Mouse (Mus musculus) ES-CJ7 (cell line): ENCODE measurements around the gene Impdh2.
A peak's percentile ranks its signal among the peaks of the same experiment; 100 is the strongest.

Source experiments
- DNase-seq: peaks from one replicate; pipeline ENCODE4 v3.0.0; 2011; ENCODE audit warnings: low read depth, low spot score

The Impdh2 gene

DNA sequence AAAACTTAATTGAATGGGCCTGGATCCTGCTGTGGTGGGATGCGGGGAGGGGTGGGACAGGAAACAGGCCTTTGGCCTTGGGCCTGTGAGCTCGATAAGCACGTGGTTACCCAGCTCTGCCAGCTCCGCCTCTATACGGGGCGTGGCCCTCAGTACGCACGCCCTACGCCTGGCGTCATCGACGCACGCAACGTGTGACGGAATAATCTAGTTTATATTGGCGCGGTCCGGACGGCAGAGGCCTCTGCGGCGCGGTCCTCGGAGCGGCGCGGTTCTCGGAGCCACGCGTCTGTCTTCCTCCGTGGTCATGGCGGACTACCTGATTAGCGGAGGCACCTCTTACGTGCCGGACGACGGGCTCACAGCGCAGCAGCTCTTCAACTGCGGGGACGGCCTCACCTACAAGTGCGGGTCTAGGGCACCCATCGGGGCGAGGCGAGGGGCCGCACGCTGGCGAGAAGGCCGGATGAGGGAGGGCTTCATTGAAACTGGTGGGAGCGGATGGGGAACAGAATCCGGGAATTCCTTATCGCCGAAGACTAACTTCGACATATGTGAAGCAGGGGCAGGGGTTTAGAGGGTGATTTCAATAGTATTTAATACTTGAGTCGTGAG lies at the start of gene Impdh2:
TSS of gene Impdh2 (plus strand) at position 60 of the 615 bp plus-strand sequence.
- peak; percentile 99 for DNase-seq

DNA sequence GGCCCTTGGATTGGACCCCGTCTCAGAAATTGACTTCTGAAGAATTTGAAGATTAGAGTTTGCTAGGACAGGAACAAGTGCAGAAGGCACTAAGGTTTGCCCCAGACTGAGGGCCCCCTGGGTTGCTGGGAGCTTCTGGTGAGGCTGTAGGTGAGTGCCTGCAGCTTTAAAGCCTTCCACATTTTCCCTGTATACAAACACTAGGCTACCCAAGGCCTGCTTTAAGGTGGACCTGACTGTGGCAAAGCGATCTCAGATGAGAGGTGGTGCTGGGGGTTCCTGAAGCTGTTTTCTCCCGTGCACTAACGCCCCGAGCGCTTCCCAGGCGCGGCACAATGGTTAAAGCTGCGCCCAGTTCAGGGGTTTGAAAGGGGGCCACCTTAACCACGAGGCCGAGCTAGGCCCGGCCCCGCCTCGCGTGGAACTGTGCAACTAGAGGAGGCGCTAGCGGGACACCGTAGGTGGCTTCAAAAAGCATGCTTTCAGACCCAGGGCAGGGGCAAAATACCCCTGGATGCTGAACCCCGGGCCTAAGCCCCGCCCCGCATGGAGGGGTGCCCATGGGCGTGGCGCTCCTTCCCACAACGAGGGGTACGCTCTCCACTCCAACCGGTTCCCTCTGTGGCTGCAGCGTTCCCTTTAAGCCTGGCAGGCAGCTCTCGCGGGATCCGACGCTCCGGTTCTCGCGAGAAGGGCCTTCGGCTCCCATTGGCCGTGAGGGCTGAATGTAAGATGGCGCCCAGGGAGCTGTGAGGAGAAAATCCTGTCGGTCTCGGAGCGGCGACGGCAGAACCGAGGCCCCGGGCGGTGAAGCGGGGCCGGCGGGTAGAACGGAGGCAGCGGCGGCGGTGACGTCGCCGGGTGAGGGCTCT lies 43.5 kb upstream of the Impdh2 start, which contains the start of gene Qrich1:
TSS of gene Qrich1 (plus strand) at position 427 of the 872 bp plus-strand sequence.
- peak; percentile 99 for DNase-seq

DNA sequence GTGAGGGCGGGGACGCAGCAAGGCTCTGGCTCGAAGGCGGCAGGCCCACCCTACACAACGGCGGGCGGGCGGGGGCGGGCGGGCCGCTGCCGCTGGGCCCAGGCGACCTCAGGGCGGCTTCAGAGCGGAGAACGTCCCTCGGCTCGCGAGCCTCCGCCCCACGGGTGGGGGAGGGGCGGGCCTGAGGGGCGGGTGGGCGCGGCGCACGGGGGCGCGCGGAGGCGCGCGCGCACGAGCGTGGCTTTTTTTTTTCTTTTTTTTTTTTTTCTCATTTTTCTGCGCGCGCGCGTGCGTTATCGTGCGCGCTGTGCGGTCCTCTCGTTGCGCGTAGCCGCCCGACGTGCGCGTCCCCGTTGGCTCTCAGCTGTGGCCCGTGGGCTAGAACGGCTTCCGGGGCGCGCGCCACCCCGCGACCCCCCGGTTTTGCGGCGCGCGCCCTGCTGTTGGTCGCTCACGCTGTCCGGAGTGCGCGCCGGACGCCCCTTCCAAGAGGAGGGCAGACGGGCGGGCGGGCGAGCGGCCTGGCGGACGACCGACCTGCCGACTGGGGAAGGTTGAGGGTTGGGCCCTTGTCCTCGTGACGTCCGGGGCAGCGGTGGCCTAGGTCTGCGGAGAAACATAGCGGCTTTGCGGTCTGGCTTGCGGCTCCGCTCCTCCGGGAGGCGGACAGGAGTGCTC lies 42.7 kb upstream of the Impdh2 start:
- peak; percentile 90 for DNase-seq

DNA sequence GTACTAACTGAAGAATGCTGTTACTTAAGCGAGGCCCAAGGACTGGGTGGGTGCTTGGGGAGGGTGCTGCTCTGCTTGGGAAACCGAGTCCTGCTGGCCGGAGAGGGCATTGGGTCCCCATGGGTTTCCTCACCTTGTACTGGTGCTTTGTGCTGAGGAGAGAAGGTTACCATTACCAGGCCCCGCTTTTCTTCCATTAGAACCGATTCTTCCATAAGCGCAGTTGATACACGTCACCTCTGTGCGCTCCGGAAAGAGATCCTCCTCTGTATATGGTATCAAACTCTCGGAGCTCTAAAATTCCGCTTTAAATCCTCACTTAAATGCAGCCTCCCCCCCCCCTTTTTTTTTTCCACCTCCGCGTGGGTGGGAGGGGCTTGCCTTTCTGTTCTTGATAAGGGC lies 42.2 kb upstream of the Impdh2 start:
- DNase-seq = peak; percentile 78

DNA sequence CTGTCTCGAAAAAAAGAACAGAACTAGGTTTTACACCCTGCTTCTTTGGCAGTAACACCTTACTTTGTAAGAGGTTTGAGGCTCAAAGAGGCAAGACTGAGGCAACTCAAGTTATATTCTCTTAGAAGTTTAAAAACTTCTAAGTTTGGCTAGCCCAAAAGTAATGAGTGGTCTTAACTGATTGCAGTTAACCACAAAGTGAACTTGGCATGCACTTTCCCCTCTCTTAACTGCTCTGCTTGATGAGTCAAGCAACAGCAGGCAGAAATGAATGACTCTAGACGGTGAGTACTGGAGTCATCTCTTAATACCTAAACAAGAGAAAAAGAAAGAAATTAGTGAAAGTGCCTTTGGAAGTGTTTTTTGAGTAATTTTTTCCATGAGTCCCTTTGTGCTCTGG lies 38.5 kb upstream of the Impdh2 start:
- DNase-seq = no peak

DNA sequence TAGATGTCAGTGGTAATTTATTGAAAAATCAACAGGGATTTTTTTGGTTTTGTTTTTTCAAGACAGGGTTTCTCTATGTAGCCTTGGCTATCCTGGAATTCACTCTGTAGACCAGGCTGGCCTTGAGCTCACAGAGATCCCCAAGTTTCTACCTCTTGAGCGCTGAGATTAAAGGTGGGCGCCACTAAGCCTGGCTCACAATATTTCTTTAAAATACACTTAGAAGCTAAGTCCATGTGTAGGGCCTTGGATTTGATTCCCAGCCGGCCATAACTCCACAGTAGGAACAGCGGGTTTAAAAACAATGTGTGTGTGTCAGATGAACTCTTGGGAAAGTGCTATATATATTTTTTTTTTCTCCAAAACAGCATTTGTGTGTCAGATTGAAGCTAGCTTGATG lies 36.7 kb upstream of the Impdh2 start:
- DNase-seq = no peak

DNA sequence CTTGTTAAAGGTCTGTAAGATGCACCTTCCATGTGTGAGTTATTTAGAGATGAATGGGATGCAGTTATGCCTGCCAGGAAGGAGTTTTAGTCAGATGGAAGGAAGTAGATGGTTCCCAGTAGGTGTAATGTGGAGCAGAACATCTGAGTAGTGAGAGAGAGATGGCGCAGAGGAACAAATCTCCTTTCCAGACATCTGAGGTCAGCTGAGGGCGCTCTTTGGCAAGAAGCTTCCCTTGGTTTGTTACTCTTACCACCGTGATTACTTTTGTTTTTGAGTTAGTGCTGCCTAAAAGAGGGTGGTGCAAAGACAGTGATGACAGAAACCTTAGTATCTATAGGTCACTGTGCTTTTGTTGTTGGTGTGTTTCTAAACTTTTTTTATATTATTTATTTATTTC lies 34.7 kb upstream of the Impdh2 start:
- DNase-seq = no peak

DNA sequence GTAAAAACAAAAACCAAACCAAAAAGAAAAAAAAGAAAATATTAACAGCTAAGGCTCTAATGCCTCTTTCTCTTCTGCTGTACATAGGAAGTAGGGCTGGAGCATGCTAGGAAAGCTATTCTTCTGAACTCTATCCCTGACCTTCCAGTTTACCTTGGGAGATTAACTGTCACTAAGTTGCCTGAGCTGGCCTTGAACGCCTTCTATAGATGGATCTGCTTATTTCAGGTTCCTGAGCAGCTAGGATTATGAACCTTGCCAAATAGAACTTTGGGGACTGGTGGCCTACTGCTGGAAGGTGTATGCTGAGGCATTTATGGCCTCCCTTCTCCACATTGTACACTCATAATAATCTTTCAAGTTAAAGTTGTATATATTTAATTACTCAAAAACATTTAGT lies 29.1 kb upstream of the Impdh2 start:
- no peak for DNase-seq

DNA sequence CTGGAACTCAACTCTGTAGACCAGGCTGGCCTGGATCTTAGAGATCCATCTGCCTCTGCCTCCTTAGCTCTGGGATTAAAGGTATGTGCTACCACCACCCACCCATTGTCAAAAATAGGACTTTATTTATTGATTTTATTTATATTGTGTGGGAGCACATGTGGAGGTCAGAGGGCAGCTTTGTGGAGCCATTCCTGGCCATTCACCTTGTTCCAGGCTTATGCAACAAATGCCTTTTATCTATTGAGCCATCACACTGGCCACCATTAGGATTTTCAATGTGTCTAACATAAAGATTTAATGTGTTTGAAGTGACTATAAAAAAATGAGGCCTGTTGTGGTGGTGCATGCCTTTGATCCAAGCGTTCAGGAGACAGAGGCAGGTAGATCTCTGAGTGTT lies 28.6 kb upstream of the Impdh2 start:
- DNase-seq = no peak

DNA sequence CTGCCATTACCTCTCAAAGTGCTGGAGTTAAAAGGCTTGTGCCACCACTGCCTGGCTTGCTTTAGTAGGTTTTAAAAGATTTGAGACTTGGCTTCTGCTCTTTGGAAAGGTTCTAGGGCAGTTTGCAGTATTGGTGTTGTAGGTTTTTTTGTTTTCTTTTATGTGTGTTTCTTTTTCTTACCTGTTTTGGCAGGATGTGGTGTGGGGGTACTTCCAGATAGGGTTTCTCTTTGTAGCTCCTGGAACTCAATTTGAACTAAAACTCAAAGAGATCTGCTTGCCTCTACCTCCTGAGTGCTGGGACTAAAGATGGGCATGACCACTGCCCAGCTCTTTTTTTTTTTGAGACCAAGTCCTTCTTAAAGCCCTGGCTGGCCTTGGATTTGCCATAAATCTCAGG lies 19.2 kb upstream of the Impdh2 start:
- DNase-seq = no peak

DNA sequence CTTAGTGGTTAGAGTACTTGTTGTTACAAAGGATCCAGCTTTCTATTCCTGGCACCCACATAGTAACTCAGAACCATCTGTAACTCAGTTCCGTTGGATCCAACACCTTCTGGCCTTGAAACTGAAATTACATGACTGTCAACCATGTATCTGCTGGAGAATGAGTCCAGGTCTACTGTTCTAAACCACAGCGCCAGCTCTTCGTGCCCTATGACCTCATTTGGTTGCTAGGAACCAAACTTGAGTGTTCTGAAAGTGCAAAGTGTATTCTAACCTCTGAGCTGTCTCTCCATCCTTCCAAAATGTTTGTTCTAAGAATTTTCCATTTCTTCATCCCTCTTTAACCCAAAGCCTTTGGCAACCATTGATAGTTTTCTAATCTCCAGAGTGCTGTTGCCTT lies 14.1 kb upstream of the Impdh2 start:
- DNase-seq = no peak

DNA sequence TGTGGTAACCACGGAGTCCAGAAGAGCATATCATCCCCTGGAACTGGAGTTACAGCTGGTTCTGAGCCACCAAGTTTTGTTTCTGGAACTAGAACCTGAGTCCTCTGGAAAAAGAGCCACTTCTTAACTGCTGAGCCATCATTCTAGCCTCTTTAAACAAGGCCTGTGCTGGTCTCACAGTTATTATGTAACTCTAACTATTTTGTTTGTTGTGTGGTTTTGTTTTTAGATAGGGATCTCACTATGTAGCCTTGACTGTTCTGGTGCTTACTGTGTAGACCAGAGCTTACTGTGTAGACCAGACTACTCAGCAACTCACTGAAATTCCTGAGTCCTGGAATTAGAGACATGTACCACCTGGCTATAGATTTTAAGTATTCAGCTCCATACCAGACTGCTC lies 13.2 kb upstream of the Impdh2 start:
- no peak for DNase-seq

DNA sequence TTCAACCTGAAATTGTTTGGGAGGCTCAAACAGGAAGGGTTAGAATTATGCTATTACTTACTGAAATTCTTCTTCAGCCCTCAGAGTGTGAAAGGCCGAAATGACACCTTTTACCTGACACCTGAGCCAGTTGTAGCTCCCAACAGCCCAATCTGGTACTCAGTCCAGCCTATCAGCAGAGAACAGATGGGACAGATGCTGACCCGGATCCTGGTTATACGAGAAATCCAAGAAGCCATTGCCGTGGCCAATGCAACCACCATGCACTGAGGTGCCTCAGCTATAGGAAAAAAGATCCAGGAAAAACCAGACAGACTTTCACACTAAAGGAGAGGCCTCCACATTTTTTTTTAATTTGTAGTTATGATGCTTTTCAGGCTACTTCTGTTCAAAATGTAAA lies 917 bp upstream of the Impdh2 start:
- DNase-seq = no peak

DNA sequence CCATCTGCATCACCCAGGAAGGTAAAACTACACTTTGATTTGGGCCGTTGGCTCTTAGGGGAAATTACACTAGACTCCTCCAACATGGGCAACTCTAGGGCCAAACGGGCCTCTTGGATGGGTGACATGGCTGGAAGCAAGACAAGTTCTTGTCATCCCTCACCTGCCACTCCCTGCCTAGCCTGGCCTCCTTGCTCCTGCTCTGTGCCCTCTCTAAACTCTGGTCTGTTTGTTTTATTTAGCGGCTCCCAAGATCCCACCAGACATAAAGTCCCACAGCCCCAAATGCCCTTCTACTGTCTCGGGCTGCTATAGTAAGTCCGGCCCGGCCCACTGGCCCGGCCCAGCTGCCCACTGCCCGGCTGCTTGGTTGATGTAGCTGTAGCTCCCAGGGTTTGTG lies 3.6 kb downstream of the Impdh2 start:
- no peak for DNase-seq

DNA sequence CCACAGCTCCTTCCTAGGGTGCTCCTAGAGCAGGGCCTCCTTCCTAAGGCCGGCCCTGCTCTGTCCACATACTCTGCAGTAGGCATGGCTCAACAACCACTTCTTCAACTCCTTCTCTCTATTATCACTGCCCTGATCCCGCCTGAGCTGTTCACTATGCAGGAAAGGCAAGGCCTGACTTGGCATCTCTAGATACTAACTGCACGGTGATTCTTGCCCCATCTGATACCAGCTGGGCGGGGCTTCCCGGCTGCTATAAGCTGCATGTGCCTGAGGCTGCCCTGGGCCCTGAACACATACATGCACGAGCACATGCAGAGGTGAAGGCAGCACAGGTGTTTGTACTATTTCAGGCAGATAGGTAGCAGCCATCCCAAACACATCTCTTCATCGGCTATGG lies 4.0 kb downstream of the Impdh2 start:
- no peak for DNase-seq

DNA sequence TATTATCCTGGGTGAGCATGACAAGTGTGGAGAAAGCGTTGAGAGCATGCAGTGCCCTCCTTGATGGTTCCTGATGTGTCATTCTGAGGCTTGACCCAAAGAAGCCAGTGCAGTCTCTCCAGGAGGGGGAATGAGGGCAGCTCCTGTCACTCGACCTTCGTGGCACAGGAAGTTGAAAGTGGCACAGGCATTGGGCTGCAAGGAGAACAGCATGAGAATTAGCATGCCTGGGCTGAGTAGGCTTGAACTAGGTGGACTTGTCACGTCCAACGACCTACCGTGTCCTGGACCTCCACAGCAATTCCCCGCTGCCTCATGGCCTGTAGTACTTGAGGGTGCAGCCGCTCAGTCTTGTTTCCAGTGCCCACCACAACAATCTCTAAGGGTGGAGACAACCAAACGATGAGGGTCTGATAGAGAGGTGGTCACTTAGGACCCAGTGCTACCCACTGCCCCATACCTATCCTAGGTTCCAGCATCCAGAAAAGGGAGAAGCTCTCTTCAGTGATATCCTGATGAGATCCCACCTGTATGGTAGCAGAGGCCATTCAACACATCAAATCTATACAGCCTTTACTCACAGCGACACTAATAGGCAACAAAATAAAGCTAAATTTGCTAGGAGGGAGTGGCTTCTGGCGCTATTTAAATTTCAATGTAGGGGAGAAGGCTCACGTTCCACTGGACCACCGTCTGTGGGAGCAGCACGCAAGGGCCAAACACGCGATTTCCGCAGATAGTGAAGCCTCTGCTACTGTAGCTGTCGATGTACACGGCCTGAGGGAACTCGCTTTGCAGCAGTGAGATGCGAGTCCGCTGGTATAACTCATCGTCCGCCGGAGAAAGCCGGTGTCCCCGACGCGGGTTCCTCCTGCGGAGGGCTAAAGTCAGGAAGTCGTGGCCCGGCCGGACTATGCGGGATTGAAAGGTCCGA lies 6.1 kb downstream of the Impdh2 start:
- DNase-seq = no peak

DNA sequence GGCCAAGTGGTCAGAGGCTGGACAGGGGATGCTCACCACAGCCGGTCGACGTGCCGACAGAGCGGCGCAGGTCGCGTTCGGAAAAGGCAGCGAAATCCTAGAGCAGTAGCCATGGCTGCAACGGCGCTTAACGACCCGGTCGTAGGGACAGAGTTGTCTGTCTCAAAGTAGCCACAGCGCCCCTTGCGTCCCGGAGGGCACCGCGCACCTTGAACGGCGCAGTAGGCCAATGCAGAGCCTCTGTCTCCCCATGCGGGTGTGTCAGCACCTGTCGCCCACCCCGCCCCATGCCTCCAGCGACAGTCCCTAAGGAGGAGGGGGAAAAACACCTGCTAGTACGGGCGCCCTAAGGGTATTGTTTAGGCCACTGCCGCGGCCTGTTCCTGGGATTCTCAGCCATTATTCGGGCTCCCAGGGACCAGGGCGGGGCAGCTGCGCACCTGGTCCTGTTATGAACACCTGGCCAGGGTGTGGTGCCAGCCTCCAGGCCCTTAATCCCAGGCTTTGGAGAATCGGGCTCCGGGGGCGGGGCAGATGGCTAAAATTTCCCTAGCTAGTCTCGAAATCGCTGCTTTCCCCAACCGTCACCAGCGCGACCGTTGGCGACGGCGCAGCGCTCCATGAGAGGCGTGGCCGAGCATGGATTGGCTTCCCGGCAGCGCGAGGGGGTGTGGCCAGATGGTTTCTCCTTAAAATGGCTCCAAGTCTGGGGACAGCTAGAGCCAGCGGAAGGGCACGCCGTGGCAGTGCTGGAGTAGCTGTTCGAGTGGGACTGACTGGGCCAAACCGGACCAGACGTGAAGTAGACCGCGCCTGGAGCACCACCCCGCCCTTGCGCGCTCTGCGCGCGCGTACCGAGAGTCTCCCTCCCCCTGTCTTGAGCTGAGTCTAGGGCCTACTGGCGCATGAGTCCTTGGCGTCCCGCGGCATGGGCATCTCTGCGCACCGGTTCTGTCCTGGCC lies 7.0 kb downstream of the Impdh2 start, which contains the start of gene Ndufaf3:
TSS of gene Ndufaf3 (minus strand) at position 620 of the 962 bp plus-strand sequence.
- peak; percentile 97 for DNase-seq

DNA sequence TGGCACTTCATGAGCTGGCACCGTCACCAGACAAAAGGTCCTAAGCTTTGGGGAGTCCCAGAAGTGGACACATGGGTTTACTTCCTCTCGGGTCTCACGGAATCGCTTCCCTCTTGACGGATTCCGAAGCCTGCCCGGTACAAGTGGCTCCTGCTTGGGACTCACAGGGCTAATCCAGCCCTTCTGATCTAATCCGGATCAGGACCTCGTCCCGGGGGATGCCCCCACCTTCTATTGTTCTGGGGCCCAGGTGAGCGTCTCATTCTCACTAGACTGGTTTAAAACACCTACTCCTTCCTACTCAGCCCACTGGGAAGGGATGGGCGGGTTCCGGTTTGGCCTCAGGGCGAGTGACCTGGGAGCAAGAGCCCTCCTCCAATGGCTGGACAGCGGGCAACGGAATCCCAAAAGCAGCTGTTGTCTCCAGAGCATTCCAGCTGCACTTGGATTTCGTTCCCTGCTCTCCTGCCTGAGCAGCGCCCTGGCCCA lies 7.9 kb downstream of the Impdh2 start:
- DNase-seq = peak; percentile 62

DNA sequence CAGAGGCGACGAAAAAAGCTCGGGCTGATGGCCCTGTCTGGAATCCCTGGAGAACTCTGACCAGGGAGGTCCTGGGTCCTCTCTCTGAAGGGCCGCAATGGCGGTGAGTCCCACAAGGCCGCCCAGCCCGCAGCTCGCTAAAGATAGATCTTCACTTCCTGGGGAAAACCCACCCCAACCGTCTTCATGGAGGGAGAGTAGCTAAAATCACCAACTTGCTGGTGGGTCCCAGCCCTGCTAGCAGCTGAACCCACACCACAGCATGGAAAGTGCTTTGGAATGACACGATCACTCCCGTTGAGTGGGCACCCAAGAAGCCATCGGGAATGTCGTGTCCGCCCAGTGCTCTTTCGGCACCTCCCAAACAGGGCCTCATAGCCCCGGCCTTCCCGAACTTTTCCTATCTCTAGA lies 8.4 kb downstream of the Impdh2 start:
- DNase-seq = no peak
